Mouse (Mus musculus) liver (tissue): ENCODE measurements around the gene Guca1b.
"Not testable (repeated sequence)": the region's sequence is repeated elsewhere in the genome, so short reads cannot be mapped to it uniquely, and the experiment has no call there.

ENCODE experiments used
- DNase-seq: peaks from one replicate; pipeline ENCODE4 v3.0.0-alpha.2; 2020; ENCODE audit warnings: mixed read lengths

Guca1b gene

GRCm38 (mm10) chr17:47420195-47420594 lies 35.0 kb downstream of the Guca1b start:
- DNase-seq, result no peak

- DNase-seq, result no peak
Measured at GRCm38 (mm10) chr17:47421566-47421965, 36.4 kb downstream of the Guca1b start.

DNA sequence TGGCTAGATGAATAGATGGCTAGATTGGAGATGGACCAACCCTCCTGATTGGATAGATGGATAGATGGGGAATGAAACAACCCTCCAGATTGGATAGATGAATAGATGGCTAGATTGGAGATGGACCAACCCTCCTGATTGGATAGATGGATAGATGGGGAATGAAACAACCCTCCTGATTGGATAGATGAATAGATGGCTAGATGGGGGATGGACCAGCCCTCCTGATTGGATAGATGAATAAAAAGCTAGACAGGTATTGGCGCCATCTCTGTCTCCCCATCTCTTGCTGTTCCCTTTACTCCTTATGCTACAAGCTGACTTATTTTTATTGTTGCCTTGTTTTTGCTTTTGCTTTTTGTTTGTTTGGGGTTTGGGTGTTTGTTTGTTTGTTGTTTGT lies 37.4 kb downstream of the Guca1b start:
- DNase-seq, result not testable (repeated sequence)

GRCm38 (mm10) chr17:47424186-47424585 lies 39.0 kb downstream of the Guca1b start:
- no peak for DNase-seq

- DNase-seq, result no peak
Measured at GRCm38 (mm10) chr17:47427316-47427715, 42.1 kb downstream of the Guca1b start.

- peak; percentile 47 for DNase-seq
Measured at GRCm38 (mm10) chr17:47428831-47429304, 43.7 kb downstream of the Guca1b start.

DNA sequence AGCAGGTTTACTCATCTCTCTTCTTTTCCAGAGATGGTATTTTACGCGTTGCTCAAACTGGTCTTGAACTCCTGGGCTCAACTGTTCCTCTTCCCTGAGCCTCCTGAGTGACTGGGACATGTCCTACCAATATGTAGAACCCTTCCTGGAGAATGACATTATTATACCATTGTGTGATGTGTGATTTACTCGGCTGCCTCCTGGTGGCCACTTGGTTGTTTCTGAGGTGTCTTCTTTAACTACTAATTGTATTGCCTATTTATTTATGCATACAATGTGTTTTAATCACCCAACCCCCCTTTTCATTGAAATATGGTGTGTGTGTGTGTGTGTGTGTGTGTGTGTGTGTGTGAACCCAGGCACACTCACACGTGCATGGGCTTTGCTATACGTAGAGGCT lies 45.6 kb downstream of the Guca1b start:
- DNase-seq, result no peak

DNA sequence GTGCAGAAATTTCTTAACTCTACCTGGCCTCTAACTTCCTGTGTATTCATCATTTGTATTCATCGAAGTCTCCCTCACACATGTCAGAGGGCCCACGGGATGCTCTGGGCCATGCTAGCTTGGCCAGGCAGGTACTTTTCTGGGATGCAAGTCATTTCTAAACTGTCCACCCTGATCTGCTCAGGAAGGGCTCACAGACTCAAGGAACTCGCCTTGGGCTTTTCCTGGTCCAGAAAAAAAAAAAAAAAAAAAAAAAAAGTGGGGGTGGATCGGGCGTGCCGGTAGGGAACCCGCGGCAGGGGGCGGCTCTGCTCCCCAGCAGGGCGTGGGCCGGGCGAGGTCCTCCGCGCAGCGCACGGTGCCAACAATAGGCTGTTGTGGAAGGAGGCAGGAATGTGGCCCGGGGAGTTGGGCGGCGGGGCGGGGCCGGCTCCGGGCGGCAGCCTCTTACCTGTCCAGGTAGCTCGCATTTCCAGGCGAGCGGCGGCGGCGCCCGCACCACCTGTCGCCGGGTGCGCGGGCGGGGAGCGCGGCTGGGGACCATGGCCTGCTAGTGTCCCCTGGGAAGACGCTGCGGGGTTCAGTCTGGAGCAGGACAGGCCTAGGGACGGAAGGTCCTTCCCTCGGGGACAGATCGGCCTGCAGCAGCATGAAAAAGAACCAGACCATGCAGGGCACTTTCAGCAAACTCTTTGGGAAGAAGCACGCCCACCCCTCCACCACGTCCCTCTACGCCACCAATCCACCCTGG lies 51.1 kb downstream of the Guca1b start, which contains the start of gene AI661453:
Gene AI661453, plus strand, starts transcription at position 460 of the 751 bp plus-strand sequence.
- peak; percentile 36 for DNase-seq

GRCm38 (mm10) chr17:47436907-47437547 lies 51.8 kb downstream of the Guca1b start, which contains the start of gene 1700001C19Rik:
TSS of gene 1700001C19Rik (minus strand) at chr17:47437376.
- DNase-seq, result no peak

GRCm38 (mm10) chr17:47438611-47439010 lies 53.4 kb downstream of the Guca1b start:
- DNase-seq, result no peak

- DNase-seq, result peak; percentile 34
Measured at GRCm38 (mm10) chr17:47439396-47440028, 54.3 kb downstream of the Guca1b start.

GRCm38 (mm10) chr17:47440359-47440890 lies 55.2 kb downstream of the Guca1b start:
- DNase-seq, result no peak

GRCm38 (mm10) chr17:47441296-47442051 lies 56.3 kb downstream of the Guca1b start:
- no peak for DNase-seq

DNA sequence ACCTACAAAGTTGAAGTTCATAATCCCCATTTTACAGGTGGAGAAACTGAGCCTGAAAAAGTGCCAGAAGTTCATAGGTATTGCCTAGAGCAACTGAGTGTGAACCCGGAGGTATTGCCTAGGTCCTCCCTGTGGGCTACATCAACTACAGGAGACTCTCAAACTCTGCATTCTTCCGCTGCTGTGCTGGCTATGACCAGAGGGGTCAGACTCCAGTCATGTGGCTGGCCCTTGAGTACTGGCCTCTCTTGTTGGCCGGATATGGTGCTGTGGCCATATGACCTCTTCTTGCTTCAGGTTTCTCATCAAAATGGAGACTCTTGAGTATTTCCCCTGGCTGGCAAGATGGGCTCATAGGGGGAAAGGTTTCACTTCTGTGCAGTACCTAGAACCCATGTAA lies 57.1 kb downstream of the Guca1b start:
- no peak for DNase-seq
